Mouse (Mus musculus) CH12.LX (cell line): ENCODE results near the gene Lamb2. TPM values are rescaled to one million over a fixed set of nuclear protein-coding genes. Genes with fewer than 3 reads are reported as not detected.

Experiments
- DNase-seq: peaks from one replicate; pipeline ENCODE4 v3.0.0-alpha.2; 2013; ENCODE audit errors: extremely low read depth
- H3K27ac ChIP-seq: 2 replicates; pipeline ENCODE4 v1.5.1; 2012; ENCODE audit warnings: low read depth, mild to moderate bottlenecking, control low read depth, moderate library complexity; ENCODE audit not compliant: insufficient read depth
- H3K27me3 ChIP-seq: replicated peaks from 2 replicates; pipeline ENCODE3; 2012; ENCODE audit warnings: inconsistent platforms
- H3K36me3 ChIP-seq, 2 experiments: replicated peaks in 1 of 2; 2 replicates each; pipeline versions ENCODE3 to v1.6.1; 2012; ENCODE audit warnings: inconsistent platforms in 1 of 2, low read length in 1 of 2, mild to moderate bottlenecking in 1 of 2, mixed read lengths in 1 of 2, moderate library complexity in 1 of 2; ENCODE audit not compliant: control insufficient read depth in 1 of 2, insufficient read depth in 1 of 2
- H3K4me1 ChIP-seq, 2 experiments: 2 replicates each; pipeline ENCODE4 v1.6.1; 2012; ENCODE audit warnings: inconsistent platforms in 1 of 2, moderate library complexity in 1 of 2; ENCODE audit not compliant: insufficient read depth in 2 of 2, control insufficient read depth in 1 of 2
- H3K4me2 ChIP-seq: 2 replicates; pipeline ENCODE4 v1.6.1; 2012; ENCODE audit warnings: low read depth, mild to moderate bottlenecking, control low read depth; ENCODE audit not compliant: poor library complexity, insufficient read depth, severe bottlenecking
- H3K4me3 ChIP-seq, 3 experiments: fragments of 150-350 bp in 1 of 3; sonication (generic) in 1 of 3; replicated peaks in 1 of 3; 2 replicates each; pipeline versions ENCODE3 to v1.5.1; 2011 to 2012; ENCODE audit warnings: low read depth in 2 of 3, low read length in 2 of 3, mild to moderate bottlenecking in 2 of 3, moderate library complexity in 2 of 3, control low read depth in 1 of 3, improper control_type of control experiment in 1 of 3, inconsistent platforms in 1 of 3, mixed read lengths in 1 of 3; ENCODE audit not compliant: poor library complexity in 1 of 3
- H3K79me2 ChIP-seq: replicated peaks from 2 replicates; pipeline ENCODE4 v1.6.1; 2012; ENCODE audit warnings: mild to moderate bottlenecking, moderate library complexity; ENCODE audit not compliant: control insufficient read depth, poor library complexity, insufficient read depth, severe bottlenecking; ENCODE audit errors: extremely low read depth
- H3K9ac ChIP-seq: 2 replicates; pipeline ENCODE4 v1.6.1; 2012; ENCODE audit warnings: low read depth, mild to moderate bottlenecking, control low read depth, moderate library complexity; ENCODE audit not compliant: insufficient read depth
- H3K9me3 ChIP-seq: replicated peaks from 2 replicates; pipeline ENCODE3; 2012; ENCODE audit warnings: low read length, inconsistent platforms, mixed read lengths
- BHLHE40 ChIP-seq: IDR thresholded peaks from 2 replicates; pipeline ENCODE4 v1.6.1; 2011; ENCODE audit warnings: mild to moderate bottlenecking, low read depth, low read length, improper control_type of control experiment
- CHD2 ChIP-seq: IDR thresholded peaks from 2 replicates; pipeline ENCODE4 v1.6.1; 2011; ENCODE audit warnings: low read length, improper control_type of control experiment
- E2F4 ChIP-seq: IDR thresholded peaks from 2 replicates; pipeline ENCODE4 v1.6.1; 2011; ENCODE audit warnings: low read depth, low read length, improper control_type of control experiment; ENCODE audit not compliant: insufficient replicate concordance
- ELF1 ChIP-seq: IDR thresholded peaks from 2 replicates; pipeline ENCODE4 v1.6.1; 2014; ENCODE audit warnings: low read depth, mild to moderate bottlenecking, inconsistent platforms, low read length, improper control_type of control experiment
- GABPA ChIP-seq: IDR thresholded peaks from 2 replicates; pipeline ENCODE4 v1.6.1; 2012; ENCODE audit warnings: low read depth, low read length, improper control_type of control experiment, inconsistent platforms; ENCODE audit not compliant: insufficient replicate concordance
- HCFC1 ChIP-seq: IDR thresholded peaks from 2 replicates; pipeline ENCODE4 v1.6.1; 2012; ENCODE audit warnings: low read depth, mild to moderate bottlenecking, inconsistent platforms, low read length, improper control_type of control experiment
- JUN ChIP-seq: IDR thresholded peaks from 2 replicates; pipeline ENCODE4 v1.6.1; 2011; ENCODE audit warnings: low read depth, mild to moderate bottlenecking, low read length, improper control_type of control experiment, moderate library complexity; ENCODE audit not compliant: insufficient read depth
- MAFK ChIP-seq: IDR thresholded peaks from 2 replicates; pipeline ENCODE4 v1.6.1; 2011; ENCODE audit warnings: low read length, improper control_type of control experiment; ENCODE audit not compliant: insufficient replicate concordance
- MAX ChIP-seq: IDR thresholded peaks from 2 replicates; pipeline ENCODE4 v1.6.1; 2011; ENCODE audit warnings: low read length, improper control_type of control experiment
- MAZ ChIP-seq: IDR thresholded peaks from 2 replicates; pipeline ENCODE4 v1.6.1; 2012; ENCODE audit warnings: low read depth, mild to moderate bottlenecking, inconsistent platforms, low read length, improper control_type of control experiment, moderate library complexity
- MEF2A ChIP-seq: IDR thresholded peaks from 2 replicates; pipeline ENCODE4 v1.6.1; 2014; ENCODE audit warnings: low read depth, mild to moderate bottlenecking, inconsistent platforms, low read length, improper control_type of control experiment, borderline replicate concordance
- PAX5 ChIP-seq: IDR thresholded peaks from 2 replicates; pipeline ENCODE4 v1.6.1; 2012; ENCODE audit warnings: low read length, inconsistent platforms, mixed read lengths
- POLR2A ChIP-seq: IDR thresholded peaks from 2 replicates; pipeline ENCODE4 v1.6.1; 2011; ENCODE audit warnings: low read depth, mild to moderate bottlenecking, improper control_type of control experiment, low read length
- TCF12 ChIP-seq: IDR thresholded peaks from 2 replicates; pipeline ENCODE4 v1.6.1; 2014; ENCODE audit warnings: low read depth, mild to moderate bottlenecking, inconsistent platforms, low read length, improper control_type of control experiment
- UBTF ChIP-seq: IDR thresholded peaks from 2 replicates; pipeline ENCODE4 v1.6.1; 2012; ENCODE audit warnings: low read depth, mild to moderate bottlenecking, inconsistent platforms, low read length, improper control_type of control experiment, moderate library complexity
- USF1 ChIP-seq: IDR thresholded peaks from 2 replicates; pipeline ENCODE4 v1.6.1; 2014; ENCODE audit warnings: low read depth, mild to moderate bottlenecking, inconsistent platforms, low read length, improper control_type of control experiment
- ZNF384 ChIP-seq: IDR thresholded peaks from 2 replicates; pipeline ENCODE4 v1.6.1; 2012; ENCODE audit warnings: low read depth, low read length, improper control_type of control experiment, inconsistent platforms
- dilution Hi-C: fragments of 300-500 bp; cut with MboI; formaldehyde crosslinking; loops from 2 replicates; pipeline ENCODE4 v1.14.3; 2020; ENCODE audit warnings: low sequenced_read_pairs; ENCODE audit not compliant: extremely low pct_unique_long_range_greater_than_20kb, extremely low pct_ligation_motif_present
- in situ Hi-C: fragments of 300-500 bp; cut with MboI; formaldehyde crosslinking; loops from 3 replicates; pipeline ENCODE4 v1.14.3; 2019; ENCODE audit warnings: low sequenced_read_pairs, low pct_ligation_motif_present, low pct_unique_long_range_greater_than_20kb, mixed read lengths
- polyA plus RNA-seq: library from polyadenylated mRNA; unstranded; fragments of >175 nt; gene quantifications from 2 replicates; pipeline ENCODE4 v1.2.1, GENCODE M21; 2012; ENCODE audit warnings: low read depth; ENCODE audit not compliant: insufficient read length
- total RNA-seq, 2 experiments: library from RNA; depleted of rRNA; stranded (reverse); fragments of 300-350 nt in 1 of 2; fragments of >200 nt in 1 of 2; gene quantifications; 2 replicates each; pipeline ENCODE4 v1.2.3; 2012 to 2014

Lamb2 gene
- total and polyA plus RNA-seq, 3 experiments = 0.17 to 0.89 TPM; not detected in 1

DNA sequence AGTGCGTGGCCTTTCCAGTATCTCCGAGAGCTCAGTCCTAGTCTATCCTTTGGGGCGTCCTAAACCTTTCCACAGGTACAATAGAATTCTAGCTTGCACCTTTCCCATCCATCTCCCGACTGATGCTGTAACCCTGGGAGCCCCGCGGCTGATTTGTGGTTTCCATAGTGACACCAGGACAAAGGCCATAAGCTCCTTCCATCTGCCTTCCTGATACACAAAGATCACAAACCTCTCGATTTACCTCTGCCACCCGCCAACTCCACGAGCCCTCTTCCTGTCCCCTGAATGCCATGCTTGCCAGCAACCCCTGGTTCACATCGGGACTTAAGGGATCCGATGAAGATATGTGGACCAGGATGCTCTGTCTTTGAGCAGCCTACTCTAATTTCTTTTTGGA, 295 bp upstream of the Lamb2 start:
- H3K9ac ChIP-seq = no peak overlapping the region
- no peaks in the 10 kb centered on the region for H3K79me2 ChIP-seq
- no peak overlapping the region for H3K4me2 ChIP-seq
- H3K4me3 ChIP-seq = no peak overlapping the region
- DNase-seq = no peak
- H3K9me3 ChIP-seq = no peaks in the 10 kb centered on the region
- no peaks in the 10 kb centered on the region for H3K27me3 ChIP-seq
- dilution Hi-C loops = no loop called here
- no peak for TF ChIP-seq TCF12
- no peak for TF ChIP-seq E2F4
- TF ChIP-seq GABPA = no peak
- TF ChIP-seq CHD2 = no peak
- TF ChIP-seq MAX = no peak
- TF ChIP-seq, all 38 proteins: peak for 0
- in situ Hi-C loops = no loop called here
- Histone ChIP-seq H3K27ac (no peak overlapping the region), H3K36me3 (no peaks in the 10 kb centered on the region), H3K4me1 (no peaks in the 10 kb centered on the region)

- H3K27me3 ChIP-seq = peaks cover 4% of the 10 kb centered on the region
- in situ Hi-C loops = no loop called here
- TF ChIP-seq BHLHE40 (no peak), MAFK (no peak), POLR2A (no peak), ZNF384 (no peak), ELF1 (no peak)
These were observed 1.4 kb downstream of the Lamb2 start for GRCm38 (mm10) chr9:108480813-108481519.

GRCm38 (mm10) chr9:108481520-108482210, 2.1 kb downstream of the Lamb2 start:
- H3K4me1 ChIP-seq = no peaks in the 10 kb centered on the region
- H3K79me2 ChIP-seq = no peaks in the 10 kb centered on the region
- H3K9me3 ChIP-seq = no peaks in the 10 kb centered on the region
- TF ChIP-seq MEF2A (no peak), PAX5 (no peak), USF1 (no peak), JUN (no peak), MAFK (no peak), HCFC1 (no peak), ELF1 (no peak), MAZ (no peak), UBTF (no peak)
- in situ Hi-C loops = no loop called here
- no peaks in the 10 kb centered on the region for H3K36me3 ChIP-seq
- no peak overlapping the region for H3K27ac ChIP-seq
- dilution Hi-C loops = no loop called here
- H3K9ac ChIP-seq = no peak overlapping the region
- no peak overlapping the region for H3K4me2 ChIP-seq
- peaks cover 6% of the 10 kb centered on the region for H3K27me3 ChIP-seq
- no peak overlapping the region for H3K4me3 ChIP-seq
- no peak for DNase-seq

More at GRCm38 (mm10) chr9:108480813-108481519, 1.4 kb downstream of the Lamb2 start:
- Histone ChIP-seq H3K4me1 (no peaks in the 10 kb centered on the region), H3K36me3 (no peaks in the 10 kb centered on the region), H3K9ac (no peak overlapping the region), H3K9me3 (no peaks in the 10 kb centered on the region), H3K79me2 (no peaks in the 10 kb centered on the region), H3K4me2 (no peak overlapping the region), H3K27ac (no peak overlapping the region), H3K4me3 (no peak overlapping the region)
- DNase-seq = no peak
- dilution Hi-C loops = no loop called here
